Mouse (Mus musculus) liver, adult 2 months (tissue): Measurements from ENCODE around the gene Olfr1226.
"Not testable (repeated sequence)": the region's sequence is repeated elsewhere in the genome, so short reads cannot be mapped to it uniquely, and the experiment has no call there.

Source experiments
- CTCF ChIP-seq: fragments of 200-500 bp; IDR thresholded peaks from 2 replicates; pipeline ENCODE4 v1.5.1; 2011; ENCODE audit warnings: low read depth, low read length, control low read depth
- POLR2A ChIP-seq: fragments of 200-500 bp; IDR thresholded peaks from 2 replicates; pipeline ENCODE4 v1.6.1; 2011; ENCODE audit warnings: low read length, control low read depth; ENCODE audit not compliant: insufficient read depth; ENCODE audit errors: extremely low read depth

DNA sequence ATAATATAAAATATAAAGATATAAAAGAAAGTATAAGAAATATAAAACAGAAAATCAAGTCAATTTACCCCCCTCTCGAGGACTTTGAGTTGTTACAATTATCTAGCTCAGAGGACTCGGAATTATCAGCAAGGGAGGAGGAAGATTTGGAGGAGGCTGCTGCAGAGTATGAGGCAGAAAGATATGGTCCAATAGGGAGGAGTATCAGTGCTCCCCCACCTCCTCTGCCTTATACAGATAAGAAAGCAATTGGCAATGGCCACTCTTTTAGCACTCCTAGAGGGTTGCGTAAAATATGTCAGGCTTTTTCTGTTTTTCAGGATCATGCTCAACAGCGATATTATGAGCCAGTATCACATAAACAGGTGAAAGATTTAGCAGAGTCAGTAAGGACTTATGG lies 35.1 kb downstream of the Olfr1226 start:
- not testable (repeated sequence) for TF ChIP-seq CTCF, POLR2A
